Mouse (Mus musculus) ES-E14 (cell line): ENCODE measurements around the gene Tpcn2.

Experiments
- ZC3H11A ChIP-seq: IDR thresholded peaks from 2 replicates; pipeline ENCODE4 v1.6.1; 2012; ENCODE audit warnings: low read depth, mild to moderate bottlenecking, inconsistent platforms, low read length, borderline replicate concordance
- ZNF384 ChIP-seq: IDR thresholded peaks from 2 replicates; pipeline ENCODE4 v1.6.1; 2012; ENCODE audit warnings: low read depth, low read length, inconsistent platforms

- no peak for TF ChIP-seq ZC3H11A
- no peak for TF ChIP-seq ZNF384
Measured at GRCm38 (mm10) chr7:145173116-145173515, 110.7 kb downstream of the Tpcn2 start.
